Mouse (Mus musculus): Measurements from ENCODE around the gene A930004D18Rik. TPM values are rescaled to one million over a fixed set of nuclear protein-coding genes. Genes with fewer than 3 reads are reported as not detected.

A930004D18Rik gene
- polyA plus RNA-seq (2015; fragmentation: Illumina TruSeq; extraction: RNeasy Lipid Tissue Mini Kit (QIAGEN cat#74804); ENCODE audit: insufficient read depth, low read depth, low replicate concordance), result 0.41 TPM

DNA sequence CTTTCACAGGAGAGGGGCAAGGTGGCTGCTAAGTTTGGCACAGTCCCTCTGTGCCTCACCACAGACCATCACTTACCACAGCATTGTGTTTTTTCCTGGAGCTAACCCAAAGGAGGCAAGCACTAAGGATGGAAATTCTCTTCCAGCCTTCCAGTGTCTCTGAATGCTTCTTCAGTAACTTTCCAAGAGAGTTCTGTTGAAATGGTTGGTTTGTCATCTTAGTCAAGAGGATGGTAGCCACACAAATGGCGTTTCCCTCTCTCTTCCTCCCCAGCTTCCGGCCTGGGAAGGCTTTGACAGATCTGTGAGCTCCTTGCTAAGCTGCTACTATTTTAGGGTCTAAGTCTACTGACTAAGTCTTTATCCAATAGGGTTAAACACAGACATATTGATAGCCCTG lies at the start of gene A930004D18Rik:
Gene A930004D18Rik (minus strand): TSS at position 247 of the 400 bp plus-strand sequence.

DNA sequence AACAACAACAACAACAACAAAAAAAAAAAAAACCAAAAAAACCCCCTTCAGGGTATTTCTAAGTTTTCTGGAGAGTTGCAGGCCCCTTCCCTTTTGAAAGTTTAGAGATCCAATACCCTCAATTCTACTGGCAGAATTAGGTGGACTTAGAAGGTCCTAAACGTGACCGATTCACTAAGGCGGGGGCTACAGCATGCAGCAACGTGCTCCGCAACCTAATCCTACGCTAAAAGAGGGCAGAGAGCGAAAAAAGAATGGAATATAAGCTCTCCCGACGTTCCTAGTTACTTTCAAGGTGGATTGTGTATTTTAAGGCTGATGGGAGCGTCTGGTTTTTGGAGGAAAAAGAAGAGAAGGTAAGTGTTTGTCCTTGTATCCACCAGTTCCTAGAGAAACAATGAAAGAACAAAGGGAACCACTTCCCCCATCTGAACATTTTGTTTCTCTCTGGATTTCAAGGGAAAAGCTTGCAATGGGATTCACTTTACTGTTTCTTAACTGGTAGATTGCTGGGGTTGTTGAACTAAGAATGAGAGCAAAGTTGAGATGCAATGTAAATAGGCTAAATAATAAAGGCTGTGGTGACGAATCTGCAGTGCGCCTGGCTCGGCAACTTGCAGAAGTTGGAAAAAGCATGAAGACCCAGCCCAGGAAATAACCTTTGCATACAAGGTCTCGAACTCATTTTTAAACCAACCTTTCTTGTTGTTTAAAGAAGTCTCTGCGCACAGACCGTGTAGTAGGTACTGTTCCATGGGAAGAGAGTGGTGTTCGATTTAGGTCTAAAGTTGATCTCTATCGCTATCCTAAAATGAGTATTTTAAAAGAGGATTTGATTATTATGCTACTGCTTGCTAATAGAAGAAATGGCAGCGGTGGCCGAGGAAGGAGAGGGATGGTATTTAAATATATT lies 17.7 kb upstream of the A930004D18Rik start, which contains the start of gene Mllt10:
Gene Mllt10 (plus strand): TSS at position 222 of the 913 bp plus-strand sequence.

DNA sequence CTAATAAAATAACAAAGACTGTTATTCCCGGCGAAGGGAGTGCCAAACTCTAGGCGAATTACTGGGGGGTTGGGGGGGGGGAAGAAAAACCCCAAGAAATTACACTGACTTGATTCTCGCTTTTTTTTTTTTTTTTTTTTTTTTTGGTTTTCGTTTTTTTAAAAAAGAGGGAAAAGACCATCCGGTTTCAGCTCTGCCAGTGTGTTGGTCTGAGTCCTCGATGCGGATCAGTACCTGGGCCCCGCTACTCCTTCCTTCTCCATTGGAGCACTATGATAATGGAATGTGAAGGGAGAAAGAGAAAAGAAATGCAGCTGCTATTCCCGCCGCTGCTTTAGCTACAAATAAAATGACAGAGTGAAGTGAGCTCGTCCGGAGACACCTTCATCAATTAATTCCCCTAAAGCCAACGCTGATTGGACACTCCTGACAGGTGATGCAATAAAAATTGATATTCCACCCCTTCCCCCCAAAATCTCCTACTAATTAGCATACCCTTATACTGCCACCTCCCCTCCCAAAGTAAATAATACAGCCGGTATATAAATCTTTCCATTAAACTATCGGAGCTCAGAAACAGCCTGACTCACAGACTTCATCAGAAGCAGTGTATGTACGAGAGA lies 11.0 kb upstream of the A930004D18Rik start, which contains the start of gene Skida1:
Gene Skida1 (minus strand): TSS at position 599 of the 623 bp plus-strand sequence.

DNA sequence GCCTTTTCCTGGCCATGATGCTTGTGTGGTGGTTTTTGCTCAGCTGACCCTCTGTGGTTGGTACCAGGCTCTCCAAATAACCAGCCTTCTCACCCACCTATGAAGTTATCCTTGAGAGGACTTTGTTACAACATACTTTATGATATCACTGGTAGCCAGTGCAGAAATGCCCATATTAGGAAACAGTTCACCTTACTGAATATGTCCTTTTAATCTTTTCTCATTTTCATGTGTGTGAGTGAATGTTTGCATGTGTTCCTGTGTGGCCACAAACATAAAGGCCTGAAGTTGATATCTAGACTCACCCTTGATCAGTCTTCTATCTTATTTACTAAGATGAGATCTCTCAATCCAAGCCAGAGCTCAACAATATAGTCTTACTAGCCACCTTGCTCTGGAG lies 40.7 kb downstream of the A930004D18Rik start, which contains the start of gene H2al2a:
Gene H2al2a (minus strand): TSS at position 101 of the 400 bp plus-strand sequence.

Other genes starting within 250 kb of the A930004D18Rik start
- gene H2al2a, start 40.8 kb downstream of the A930004D18Rik start, polyA plus RNA-seq (2015; fragmentation: Illumina TruSeq; extraction: RNeasy Lipid Tissue Mini Kit (QIAGEN cat#74804); ENCODE audit: insufficient read depth, low read depth, low replicate concordance), result not detected
- gene Skida1, start 11.3 kb upstream of the A930004D18Rik start, polyA plus RNA-seq (2015; fragmentation: Illumina TruSeq; extraction: RNeasy Lipid Tissue Mini Kit (QIAGEN cat#74804); ENCODE audit: insufficient read depth, low read depth, low replicate concordance), result 0.28 TPM
- 6.9 TPM for gene Mllt10, start 17.5 kb upstream of the A930004D18Rik start, polyA plus RNA-seq (2015; fragmentation: Illumina TruSeq; extraction: RNeasy Lipid Tissue Mini Kit (QIAGEN cat#74804); ENCODE audit: insufficient read depth, low read depth, low replicate concordance)